Mouse (Mus musculus) embryonic facial prominence, embryonic 11.5 days (tissue): ENCODE measurements around the gene Fbxw8. TPM values are rescaled to one million over a fixed set of nuclear protein-coding genes. Genes with fewer than 3 reads are reported as not detected.

ENCODE experiments used
- ATAC-seq: fragments of 200-750 bp; cut with Nextera tagmentation; replicated peaks from 2 replicates; pipeline ENCODE4 v1.8.0; 2017; ENCODE audit warnings: low read depth; ENCODE audit not compliant: insufficient number of reproducible peaks, low FRiP score, low TSS enrichment
- DNase-seq: peaks from one replicate; pipeline ENCODE4 v3.0.0-alpha.2; 2015; ENCODE audit warnings: low spot score
- H3K27ac ChIP-seq: fragments of 300-500 bp; sonication (generic); replicated peaks from 2 replicates; pipeline ENCODE4 v1.5.1; 2014; ENCODE audit warnings: mild to moderate bottlenecking, low read depth, low read length, control low read depth
- H3K27me3 ChIP-seq: fragments of 300-500 bp; sonication (generic); 2 replicates; pipeline ENCODE4 v1.6.1; 2014; ENCODE audit warnings: mild to moderate bottlenecking, low read length, moderate library complexity, mixed read lengths; ENCODE audit not compliant: control insufficient read depth, insufficient read depth
- H3K36me3 ChIP-seq: fragments of 300-500 bp; sonication (generic); replicated peaks from 2 replicates; pipeline ENCODE4 v1.6.1; 2014; ENCODE audit warnings: low read depth, mild to moderate bottlenecking, low read length, moderate library complexity, mixed read lengths; ENCODE audit not compliant: control insufficient read depth, insufficient read depth
- H3K4me1 ChIP-seq: fragments of 300-500 bp; sonication (generic); 2 replicates; pipeline ENCODE4 v1.6.1; 2014; ENCODE audit warnings: low read length, mixed read lengths; ENCODE audit not compliant: control insufficient read depth, insufficient read depth
- H3K4me2 ChIP-seq: fragments of 300-500 bp; sonication (generic); 2 replicates; pipeline ENCODE4 v1.6.1; 2014; ENCODE audit warnings: low read depth, mild to moderate bottlenecking, control low read depth, low read length, moderate library complexity
- H3K4me3 ChIP-seq: fragments of 300-500 bp; sonication (generic); 2 replicates; pipeline ENCODE4 v1.5.1; 2014; ENCODE audit warnings: low read depth, low read length, control low read depth
- H3K9ac ChIP-seq: fragments of 300-500 bp; sonication (generic); replicated peaks from 2 replicates; pipeline ENCODE4 v1.6.1; 2014; ENCODE audit warnings: mild to moderate bottlenecking, control low read depth, low read length
- H3K9me3 ChIP-seq: fragments of 300-500 bp; sonication (generic); replicated peaks from 2 replicates; pipeline ENCODE4 v1.6.1; 2016; ENCODE audit warnings: mild to moderate bottlenecking, low read length, inconsistent platforms, mixed read lengths; ENCODE audit not compliant: control insufficient read depth
- WGBS: fragments of 180-500 bp; shearing (Covaris S2); extraction: QIAGEN DNeasy Blood & Tissue Kit; methylation state at CpG from one replicate; pipeline ENCODE4 v1.1.7; 2014; 5-methylcytosine and 5-hydroxymethylcytosine counted together
- polyA plus RNA-seq: library from polyadenylated mRNA; unstranded; fragments of >200 nt; fragmentation: Nextera tagmentation; extraction: Ambion mirVana; gene quantifications from 2 replicates; pipeline ENCODE4 v1.2.1, GENCODE M21; 2014

The Fbxw8 gene
- polyA plus RNA-seq, 1 experiment from 2014 or later: 22.3 TPM

DNA sequence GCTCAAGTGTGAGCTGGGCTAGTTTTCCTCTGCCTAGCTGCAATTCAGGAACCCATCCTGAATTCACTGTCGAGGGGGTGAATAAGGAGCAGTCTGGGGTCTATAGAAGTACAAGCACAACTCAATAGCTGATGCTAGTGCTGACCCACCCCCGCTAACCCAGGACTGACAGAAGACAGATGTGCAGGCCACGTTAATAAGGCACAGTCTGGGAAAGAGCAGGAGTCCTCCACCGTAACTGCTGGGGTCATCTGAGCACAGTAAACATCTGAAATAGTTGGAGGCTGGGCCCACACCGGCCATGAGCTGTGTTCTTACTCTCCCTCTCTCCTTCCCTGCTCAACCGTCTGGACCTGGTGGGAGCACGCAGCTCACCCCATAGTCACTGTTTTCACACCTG lies 68.3 kb downstream of the Fbxw8 start:
- no peaks in the 10 kb centered on the region; the same call in 1 of the 2 replicates for H3K4me1 ChIP-seq
- H3K27ac ChIP-seq: 0 out of 2 replicates have a peak overlapping the region, but pooled peaks have one; percentile 8
- WGBS: 35% methylated on average over 7 of the region's 7 CpGs
- no peak overlapping the region for H3K9ac ChIP-seq
- DNase-seq (peak; percentile 64), ATAC-seq (no peak)
- H3K36me3 ChIP-seq: peaks cover 8% of the 10 kb centered on the region
- H3K9me3 ChIP-seq: no peaks in the 10 kb centered on the region
- no peaks in the 10 kb centered on the region for H3K27me3 ChIP-seq
- H3K4me3 ChIP-seq: no peak overlapping the region
- no peak overlapping the region for H3K4me2 ChIP-seq

- Histone ChIP-seq H3K27ac (no peak overlapping the region), H3K4me2 (no peak overlapping the region), H3K9me3 (no peaks in the 10 kb centered on the region), H3K4me3 (no peak overlapping the region), H3K36me3 (no peaks in the 10 kb centered on the region; the same call in 1 of the 2 replicates), H3K9ac (no peak overlapping the region), H3K4me1 (no peaks in the 10 kb centered on the region; the same call in 1 of the 2 replicates), H3K27me3 (no peaks in the 10 kb centered on the region)
- ATAC-seq (no peak), DNase-seq (no peak)
- 58% methylated on average over 6 of the region's 7 CpGs for WGBS
Measured at GRCm38 (mm10) chr5:118085313-118085712, 70.0 kb downstream of the Fbxw8 start.

GRCm38 (mm10) chr5:118084171-118084727 lies 71.0 kb downstream of the Fbxw8 start:
- Histone ChIP-seq H3K4me3 (no peak overlapping the region), H3K9ac (no peak overlapping the region), H3K36me3 (no peaks in the 10 kb centered on the region), H3K27me3 (no peaks in the 10 kb centered on the region), H3K4me2 (no peak overlapping the region), H3K4me1 (no peaks in the 10 kb centered on the region; the same call in 1 of the 2 replicates), H3K9me3 (no peaks in the 10 kb centered on the region), H3K27ac (no peak overlapping the region)
- DNase-seq (no peak), ATAC-seq (no peak)
- WGBS: 84% methylated on average over 10 of the region's 10 CpGs

- Histone ChIP-seq H3K36me3 (no peaks in the 10 kb centered on the region), H3K27ac (peak overlapping the region; percentile 22; the same call in 1 of the 2 replicates), H3K4me3 (no peak overlapping the region), H3K9ac (no peak overlapping the region), H3K9me3 (no peaks in the 10 kb centered on the region), H3K27me3 (no peaks in the 10 kb centered on the region), H3K4me1 (no peaks in the 10 kb centered on the region; the same call in 1 of the 2 replicates), H3K4me2 (no peak overlapping the region)
- ATAC-seq: no peak
- peak; percentile 19 for DNase-seq
- WGBS: 64% methylated on average over 12 of the region's 12 CpGs
Measured at GRCm38 (mm10) chr5:118083060-118083638, 72.1 kb downstream of the Fbxw8 start.

DNA sequence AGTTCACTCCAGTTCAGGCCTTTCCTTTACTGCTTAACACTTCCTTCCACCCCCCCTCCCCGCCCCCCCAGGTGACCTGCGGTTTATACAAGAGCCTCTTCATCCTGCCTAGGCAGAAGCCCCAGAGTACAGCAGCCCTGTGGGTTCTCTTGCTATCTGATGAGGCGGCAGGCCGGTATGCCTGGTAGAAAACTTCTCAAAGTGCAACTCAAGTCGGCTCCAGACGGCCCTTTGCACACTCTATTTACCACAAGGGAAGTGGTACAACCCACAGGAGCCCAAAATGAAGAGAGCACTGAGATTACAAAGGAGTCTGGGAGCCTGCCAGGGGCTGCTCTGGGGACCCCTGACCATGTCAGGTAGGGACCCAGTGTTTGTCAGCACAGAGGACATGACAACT lies 73.3 kb downstream of the Fbxw8 start:
- Histone ChIP-seq H3K27ac (no peak overlapping the region), H3K9ac (no peak overlapping the region), H3K4me1 (no peaks in the 10 kb centered on the region; the same call in 1 of the 2 replicates), H3K27me3 (no peaks in the 10 kb centered on the region), H3K4me2 (no peak overlapping the region), H3K9me3 (no peaks in the 10 kb centered on the region), H3K4me3 (no peak overlapping the region), H3K36me3 (no peaks in the 10 kb centered on the region)
- no peak for DNase-seq
- ATAC-seq: no peak
- 70% methylated on average over 6 of the region's 6 CpGs for WGBS

DNA sequence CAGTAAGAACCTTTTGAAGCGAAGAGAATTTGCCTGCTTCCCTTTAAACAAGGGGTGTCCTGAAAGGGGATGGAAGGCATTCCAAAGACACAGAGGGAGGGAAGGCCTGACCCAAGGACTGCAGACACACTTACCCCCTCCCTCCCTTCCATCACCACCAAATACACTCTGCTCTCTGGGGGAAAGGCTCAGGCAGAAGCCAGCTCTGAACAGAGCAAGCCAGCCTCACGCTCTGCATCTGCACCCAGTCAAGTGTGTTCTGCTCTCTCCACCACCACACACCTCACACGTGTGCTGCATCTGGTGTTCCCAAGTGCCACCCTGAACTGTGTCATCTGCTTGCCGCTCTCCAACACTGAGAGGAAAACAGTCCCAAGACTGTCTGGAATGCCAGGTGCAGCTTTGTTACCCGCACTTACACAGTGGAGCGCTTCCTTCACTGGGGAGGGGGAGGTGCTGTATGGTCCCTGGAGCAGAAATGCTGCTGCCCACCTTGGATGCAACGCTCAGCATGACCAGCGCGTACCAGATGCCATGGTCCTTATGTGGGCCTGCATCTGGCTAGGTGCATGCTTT lies 73.8 kb downstream of the Fbxw8 start:
- no peak overlapping the region for H3K4me2 ChIP-seq
- DNase-seq (peak; percentile 11), ATAC-seq (0 out of 2 replicates have a peak, but pooled peaks have one; percentile 7)
- H3K27me3 ChIP-seq: no peaks in the 10 kb centered on the region
- H3K4me1 ChIP-seq: no peaks in the 10 kb centered on the region; the same call in 1 of the 2 replicates
- no peak overlapping the region for H3K9ac ChIP-seq
- H3K4me3 ChIP-seq: no peak overlapping the region
- H3K27ac ChIP-seq: no peak overlapping the region
- WGBS: 75% methylated on average over 9 of the region's 9 CpGs
- H3K36me3 ChIP-seq: no peaks in the 10 kb centered on the region; the same call in 1 of the 2 replicates
- no peaks in the 10 kb centered on the region for H3K9me3 ChIP-seq

- Histone ChIP-seq H3K36me3 (no peaks in the 10 kb centered on the region; the same call in 1 of the 2 replicates), H3K4me1 (no peaks in the 10 kb centered on the region), H3K9me3 (no peaks in the 10 kb centered on the region), H3K9ac (no peak overlapping the region), H3K27me3 (no peaks in the 10 kb centered on the region), H3K4me3 (no peak overlapping the region), H3K27ac (no peak overlapping the region), H3K4me2 (no peak overlapping the region)
- ATAC-seq (peak; percentile 72; the same call in 1 of the 2 replicates), DNase-seq (no peak)
- WGBS: 83% methylated on average over 11 of the region's 11 CpGs
Measured at GRCm38 (mm10) chr5:118079839-118080250, 75.4 kb downstream of the Fbxw8 start.

- no peak overlapping the region for H3K27ac ChIP-seq
- no peak overlapping the region for H3K4me2 ChIP-seq
- no peaks in the 10 kb centered on the region for H3K27me3 ChIP-seq
- H3K4me3 ChIP-seq: no peak overlapping the region
- no peak overlapping the region for H3K9ac ChIP-seq
- no peaks in the 10 kb centered on the region for H3K9me3 ChIP-seq
- DNase-seq (no peak), ATAC-seq (no peak)
- WGBS: 84% methylated on average over 6 of the region's 6 CpGs
- H3K4me1 ChIP-seq: no peaks in the 10 kb centered on the region
- H3K36me3 ChIP-seq: no peaks in the 10 kb centered on the region; the same call in 1 of the 2 replicates
Measured at GRCm38 (mm10) chr5:118079354-118079753, 75.9 kb downstream of the Fbxw8 start.
